Mouse (Mus musculus): Measurements from ENCODE around the gene Gpatch1. TPM values are rescaled to one million over a fixed set of nuclear protein-coding genes. Genes with fewer than 3 reads are reported as not detected.

The Gpatch1 gene
- polyA plus RNA-seq, 1 experiment from 2014 or later: 17.5 TPM

DNA sequence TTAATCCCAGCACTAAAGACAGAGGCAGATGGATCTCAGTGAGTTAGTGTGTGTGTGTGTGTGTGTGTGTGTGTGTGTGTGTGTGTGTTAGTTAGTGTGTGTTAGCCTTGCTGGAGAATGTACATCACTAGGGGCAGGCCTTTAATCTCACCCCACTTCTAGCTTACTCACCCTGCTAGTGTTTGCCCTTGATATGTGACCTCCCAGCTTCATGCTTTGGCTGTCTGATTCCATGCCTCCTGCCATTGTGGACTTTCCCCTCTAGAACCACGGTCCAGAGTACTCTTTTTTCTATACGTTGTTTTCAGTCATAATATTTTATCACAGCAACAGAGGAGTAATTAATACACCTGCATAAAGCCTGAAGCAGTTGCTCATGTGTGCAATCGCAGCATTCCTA, 7.0 kb downstream of the Gpatch1 start:
- Histone ChIP-seq H3K4me1 (ENCODE audit: control insufficient read depth, insufficient read depth, low read length) (no peaks in the 10 kb centered on the region), H3K4me2 (ENCODE audit: low read depth, severe bottlenecking) (no peak overlapping the region), H3K9me3 (ENCODE audit: control insufficient read depth, low read length) (no peaks in the 10 kb centered on the region), H3K36me3 (ENCODE audit: control insufficient read depth, insufficient read depth, low read length) (no peaks in the 10 kb centered on the region; the same call in 1 of the 2 replicates), H3K27me3 (ENCODE audit: control insufficient read depth, insufficient read depth, low read length) (no peaks in the 10 kb centered on the region), H3K9ac (ENCODE audit: low read length) (no peak overlapping the region), H3K4me3 (ENCODE audit: low read depth, low read length) (no peak overlapping the region), H3K27ac (replicated peaks; ENCODE audit: low read depth, low read length) (no peak overlapping the region)
- ATAC-seq (ENCODE audit: insufficient number of reproducible peaks, low FRiP score, low TSS enrichment, low read depth): no peak
- 92% methylated on average over 3 of the region's 3 CpGs for WGBS
- DNase-seq (ENCODE audit: low spot score): no peak

DNA sequence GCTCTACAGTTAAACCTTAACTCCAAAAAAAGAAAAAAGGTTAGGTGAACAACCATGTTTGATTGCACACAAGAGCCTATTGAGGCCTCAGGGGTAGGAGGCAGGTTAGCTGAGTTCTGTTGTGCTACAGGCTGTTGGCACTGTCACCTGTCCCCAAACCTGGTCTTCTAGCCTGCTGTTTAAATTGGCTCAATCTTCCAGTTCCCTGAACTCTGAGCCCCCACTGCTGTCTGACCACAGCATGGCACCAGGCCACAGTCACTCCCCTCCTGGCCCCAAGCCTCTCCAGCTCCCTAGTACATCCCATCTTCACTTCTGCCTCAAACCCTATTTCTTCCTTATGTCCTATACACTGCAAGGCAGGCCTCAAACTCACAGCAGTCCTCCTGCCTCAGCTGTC, 17.4 kb downstream of the Gpatch1 start:
- DNase-seq (ENCODE audit: low spot score) (no peak), ATAC-seq (ENCODE audit: insufficient number of reproducible peaks, low FRiP score, low TSS enrichment, low read depth) (no peak)
- Histone ChIP-seq H3K4me3 (ENCODE audit: low read depth, low read length) (no peak overlapping the region), H3K27me3 (ENCODE audit: control insufficient read depth, insufficient read depth, low read length) (no peaks in the 10 kb centered on the region), H3K9ac (ENCODE audit: low read length) (no peak overlapping the region), H3K4me2 (ENCODE audit: low read depth, severe bottlenecking) (no peak overlapping the region), H3K4me1 (ENCODE audit: control insufficient read depth, insufficient read depth, low read length) (no peaks in the 10 kb centered on the region), H3K36me3 (ENCODE audit: control insufficient read depth, insufficient read depth, low read length) (peaks cover 3% of the 10 kb centered on the region; the same call in 1 of the 2 replicates), H3K9me3 (ENCODE audit: control insufficient read depth, low read length) (no peaks in the 10 kb centered on the region), H3K27ac (replicated peaks; ENCODE audit: low read depth, low read length) (no peak overlapping the region)

DNA sequence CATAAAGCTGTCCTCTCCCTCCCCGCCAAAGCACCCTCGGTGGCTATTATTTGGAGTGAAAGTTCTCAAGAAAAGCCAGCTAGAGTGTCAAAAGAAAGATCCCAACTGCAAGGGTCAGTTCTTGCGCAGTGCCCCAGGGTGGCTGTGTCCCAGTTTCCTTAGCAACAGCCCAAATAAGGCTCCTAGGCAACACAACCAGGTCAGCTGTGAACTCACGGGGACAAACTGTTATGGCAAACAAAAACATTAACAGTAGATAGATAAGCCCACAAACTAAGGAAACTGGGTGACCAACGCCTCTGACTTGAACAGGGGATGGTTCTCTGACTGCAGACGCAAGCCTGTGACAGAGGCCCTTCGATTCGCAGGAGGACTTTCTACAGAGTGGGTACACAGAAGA, 18.6 kb downstream of the Gpatch1 start:
- Histone ChIP-seq H3K36me3 (ENCODE audit: control insufficient read depth, insufficient read depth, low read length) (peaks cover 3% of the 10 kb centered on the region; the same call in 1 of the 2 replicates), H3K9me3 (ENCODE audit: control insufficient read depth, low read length) (no peaks in the 10 kb centered on the region), H3K27me3 (ENCODE audit: control insufficient read depth, insufficient read depth, low read length) (no peaks in the 10 kb centered on the region), H3K4me2 (ENCODE audit: low read depth, severe bottlenecking) (no peak overlapping the region), H3K4me1 (ENCODE audit: control insufficient read depth, insufficient read depth, low read length) (no peaks in the 10 kb centered on the region), H3K4me3 (ENCODE audit: low read depth, low read length) (no peak overlapping the region), H3K27ac (replicated peaks; ENCODE audit: low read depth, low read length) (no peak overlapping the region), H3K9ac (ENCODE audit: low read length) (no peak overlapping the region)
- ATAC-seq (ENCODE audit: insufficient number of reproducible peaks, low FRiP score, low TSS enrichment, low read depth) (no peak), DNase-seq (ENCODE audit: low spot score) (no peak)
- WGBS: 84% methylated on average over 8 of the region's 8 CpGs

DNA sequence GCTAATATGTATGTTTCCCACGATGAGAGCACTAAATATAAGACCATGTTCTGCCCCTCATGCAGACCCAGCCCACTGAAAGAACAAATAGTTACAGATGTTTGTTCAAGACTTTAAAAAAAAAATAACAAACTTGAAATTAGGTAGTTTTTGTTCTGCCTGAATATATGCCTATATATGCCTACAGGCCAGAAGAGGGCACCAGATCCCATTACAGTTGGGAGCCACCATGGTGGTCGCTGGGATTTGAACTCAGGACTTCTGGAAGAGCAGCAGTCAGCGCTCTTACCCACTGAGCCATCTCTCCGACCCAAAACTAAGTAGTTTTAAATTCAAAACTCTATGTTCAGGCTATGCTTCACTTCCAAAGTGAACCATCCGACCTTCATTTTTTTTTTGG, 20.4 kb downstream of the Gpatch1 start:
- Histone ChIP-seq H3K36me3 (ENCODE audit: control insufficient read depth, insufficient read depth, low read length) (peaks cover 5% of the 10 kb centered on the region; the same call in 1 of the 2 replicates), H3K4me2 (ENCODE audit: low read depth, severe bottlenecking) (no peak overlapping the region), H3K9me3 (ENCODE audit: control insufficient read depth, low read length) (no peaks in the 10 kb centered on the region), H3K4me3 (ENCODE audit: low read depth, low read length) (no peak overlapping the region), H3K27ac (replicated peaks; ENCODE audit: low read depth, low read length) (no peak overlapping the region), H3K4me1 (ENCODE audit: control insufficient read depth, insufficient read depth, low read length) (no peaks in the 10 kb centered on the region), H3K9ac (ENCODE audit: low read length) (no peak overlapping the region), H3K27me3 (ENCODE audit: control insufficient read depth, insufficient read depth, low read length) (no peaks in the 10 kb centered on the region)
- DNase-seq (ENCODE audit: low spot score): no peak
- 91% methylated on average over 5 of the region's 5 CpGs for WGBS
- no peak for ATAC-seq (ENCODE audit: insufficient number of reproducible peaks, low FRiP score, low TSS enrichment, low read depth)

DNA sequence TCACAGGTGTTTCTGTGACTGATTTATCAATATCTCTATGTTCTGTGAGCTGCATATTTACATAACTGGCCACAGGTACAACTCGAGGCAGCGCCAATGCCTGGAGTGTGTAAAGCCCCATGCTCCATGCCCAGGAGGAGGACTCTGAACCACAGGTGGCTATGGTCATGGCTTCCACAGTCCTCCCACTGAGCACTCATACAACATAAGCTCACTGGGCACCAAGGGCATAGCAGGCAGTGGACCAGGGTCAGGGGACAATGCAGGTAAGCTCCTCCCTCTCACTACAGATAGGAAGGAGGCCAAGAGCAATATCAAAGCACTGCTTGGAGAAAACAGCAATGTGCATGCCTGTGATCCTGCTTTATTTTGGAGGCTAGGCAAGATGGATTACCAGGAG, 22.6 kb downstream of the Gpatch1 start:
- H3K9me3 ChIP-seq (ENCODE audit: control insufficient read depth, low read length): no peaks in the 10 kb centered on the region
- WGBS: 92% methylated on average over 2 of the region's 2 CpGs
- ATAC-seq (ENCODE audit: insufficient number of reproducible peaks, low FRiP score, low TSS enrichment, low read depth) (no peak), DNase-seq (ENCODE audit: low spot score) (no peak)
- H3K27me3 ChIP-seq (ENCODE audit: control insufficient read depth, insufficient read depth, low read length): no peaks in the 10 kb centered on the region
- no peaks in the 10 kb centered on the region for H3K4me1 ChIP-seq (ENCODE audit: control insufficient read depth, insufficient read depth, low read length)
- no peak overlapping the region for H3K9ac ChIP-seq (ENCODE audit: low read length)
- no peak overlapping the region for H3K27ac ChIP-seq (replicated peaks; ENCODE audit: low read depth, low read length)
- no peak overlapping the region for H3K4me2 ChIP-seq (ENCODE audit: low read depth, severe bottlenecking)
- H3K36me3 ChIP-seq (ENCODE audit: control insufficient read depth, insufficient read depth, low read length): peaks cover 9% of the 10 kb centered on the region
- no peak overlapping the region for H3K4me3 ChIP-seq (ENCODE audit: low read depth, low read length)

DNA sequence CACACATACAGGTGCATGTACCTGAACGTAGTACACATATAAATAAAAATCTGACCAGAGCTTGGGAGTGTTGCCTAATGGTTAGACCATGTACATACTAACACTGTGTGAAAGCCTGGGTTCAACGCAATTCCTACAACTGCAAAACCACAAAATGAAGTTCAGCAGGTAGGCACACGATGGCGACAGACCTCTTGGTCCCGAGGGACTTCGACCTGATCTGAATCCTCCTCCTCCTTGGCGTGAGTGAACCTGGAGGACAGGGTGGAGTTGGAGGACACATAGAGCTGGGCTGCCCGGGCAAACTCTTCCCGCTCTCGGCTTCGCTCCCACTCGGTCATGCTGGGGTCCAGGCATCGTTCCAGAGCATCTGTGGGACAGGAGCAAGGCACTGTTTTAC, 24.8 kb downstream of the Gpatch1 start:
- no peak for DNase-seq (ENCODE audit: low spot score)
- Histone ChIP-seq H3K4me3 (ENCODE audit: low read depth, low read length) (no peak overlapping the region), H3K27ac (replicated peaks; ENCODE audit: low read depth, low read length) (no peak overlapping the region), H3K9ac (ENCODE audit: low read length) (no peak overlapping the region), H3K4me2 (ENCODE audit: low read depth, severe bottlenecking) (no peak overlapping the region), H3K4me1 (ENCODE audit: control insufficient read depth, insufficient read depth, low read length) (no peaks in the 10 kb centered on the region), H3K9me3 (ENCODE audit: control insufficient read depth, low read length) (no peaks in the 10 kb centered on the region), H3K36me3 (ENCODE audit: control insufficient read depth, insufficient read depth, low read length) (peaks cover 9% of the 10 kb centered on the region), H3K27me3 (ENCODE audit: control insufficient read depth, insufficient read depth, low read length) (no peaks in the 10 kb centered on the region)
- ATAC-seq (ENCODE audit: insufficient number of reproducible peaks, low FRiP score, low TSS enrichment, low read depth): no peak
- WGBS: 92% methylated on average over 13 of the region's 13 CpGs

DNA sequence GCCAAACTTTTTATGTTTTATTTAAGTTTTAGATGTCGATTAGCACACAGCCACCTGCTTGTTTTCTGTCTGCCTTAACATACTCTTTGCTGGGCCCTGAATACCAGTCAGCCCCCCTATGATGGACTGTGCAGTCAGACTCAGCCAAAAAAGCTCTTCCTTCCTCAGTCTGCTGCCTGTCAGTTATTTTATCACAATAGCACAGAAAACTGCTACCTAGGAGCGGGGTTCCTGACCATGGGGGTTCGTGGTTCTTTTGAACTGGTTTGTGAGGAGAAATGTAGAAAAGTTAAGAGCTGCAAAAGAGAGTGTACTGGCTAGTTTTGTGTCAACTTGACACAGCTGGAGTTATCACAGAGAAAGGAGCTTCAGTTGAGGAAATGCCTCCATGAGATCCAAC, 39.3 kb downstream of the Gpatch1 start:
- peaks cover 16% of the 10 kb centered on the region for H3K36me3 ChIP-seq (ENCODE audit: control insufficient read depth, insufficient read depth, low read length)
- WGBS: 93% methylated on average over 3 of the region's 3 CpGs
- ATAC-seq (ENCODE audit: insufficient number of reproducible peaks, low FRiP score, low TSS enrichment, low read depth): no peak

DNA sequence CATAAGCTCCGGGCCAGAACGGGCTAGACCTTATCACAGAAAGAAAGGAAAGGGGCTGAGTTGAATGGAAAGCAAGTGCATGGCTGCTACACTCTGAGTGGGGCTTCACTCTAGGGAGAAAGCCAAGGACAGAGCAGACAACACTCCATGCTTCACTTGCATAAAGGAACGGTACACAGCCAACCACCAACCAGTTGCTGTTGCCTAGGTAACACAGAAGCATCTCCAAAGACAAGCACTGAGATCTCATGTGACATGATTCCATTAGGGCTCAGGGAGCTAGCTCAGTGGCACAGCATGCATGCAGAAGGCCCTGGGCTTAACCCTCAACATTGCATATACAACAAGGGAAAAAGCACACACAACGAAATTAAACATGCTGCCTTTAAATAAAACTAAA, 40.8 kb downstream of the Gpatch1 start:
- Histone ChIP-seq H3K9me3 (ENCODE audit: control insufficient read depth, low read length) (peaks cover 8% of the 10 kb centered on the region; the same call in 1 of the 2 replicates), H3K27me3 (ENCODE audit: control insufficient read depth, insufficient read depth, low read length) (no peaks in the 10 kb centered on the region), H3K36me3 (ENCODE audit: control insufficient read depth, insufficient read depth, low read length) (peaks cover 16% of the 10 kb centered on the region), H3K9ac (ENCODE audit: low read length) (no peak overlapping the region), H3K4me2 (ENCODE audit: low read depth, severe bottlenecking) (no peak overlapping the region), H3K4me3 (ENCODE audit: low read depth, low read length) (no peak overlapping the region), H3K27ac (replicated peaks; ENCODE audit: low read depth, low read length) (no peak overlapping the region), H3K4me1 (ENCODE audit: control insufficient read depth, insufficient read depth, low read length) (no peaks in the 10 kb centered on the region)
- WGBS: 95% methylated on average over 4 of the region's 4 CpGs
- ATAC-seq (ENCODE audit: insufficient number of reproducible peaks, low FRiP score, low TSS enrichment, low read depth): no peak
- no peak for DNase-seq (ENCODE audit: low spot score)

More for the DNA sequence above, 39.3 kb downstream of the Gpatch1 start:
- no peak overlapping the region for H3K4me2 ChIP-seq (ENCODE audit: low read depth, severe bottlenecking)
- no peak overlapping the region for H3K9ac ChIP-seq (ENCODE audit: low read length)
- H3K4me3 ChIP-seq (ENCODE audit: low read depth, low read length): no peak overlapping the region
- no peaks in the 10 kb centered on the region for H3K4me1 ChIP-seq (ENCODE audit: control insufficient read depth, insufficient read depth, low read length)
- no peak for DNase-seq (ENCODE audit: low spot score)
- H3K9me3 ChIP-seq (ENCODE audit: control insufficient read depth, low read length): peaks cover 8% of the 10 kb centered on the region; the same call in 1 of the 2 replicates
- no peak overlapping the region for H3K27ac ChIP-seq (replicated peaks; ENCODE audit: low read depth, low read length)
- H3K27me3 ChIP-seq (ENCODE audit: control insufficient read depth, insufficient read depth, low read length): no peaks in the 10 kb centered on the region

DNA sequence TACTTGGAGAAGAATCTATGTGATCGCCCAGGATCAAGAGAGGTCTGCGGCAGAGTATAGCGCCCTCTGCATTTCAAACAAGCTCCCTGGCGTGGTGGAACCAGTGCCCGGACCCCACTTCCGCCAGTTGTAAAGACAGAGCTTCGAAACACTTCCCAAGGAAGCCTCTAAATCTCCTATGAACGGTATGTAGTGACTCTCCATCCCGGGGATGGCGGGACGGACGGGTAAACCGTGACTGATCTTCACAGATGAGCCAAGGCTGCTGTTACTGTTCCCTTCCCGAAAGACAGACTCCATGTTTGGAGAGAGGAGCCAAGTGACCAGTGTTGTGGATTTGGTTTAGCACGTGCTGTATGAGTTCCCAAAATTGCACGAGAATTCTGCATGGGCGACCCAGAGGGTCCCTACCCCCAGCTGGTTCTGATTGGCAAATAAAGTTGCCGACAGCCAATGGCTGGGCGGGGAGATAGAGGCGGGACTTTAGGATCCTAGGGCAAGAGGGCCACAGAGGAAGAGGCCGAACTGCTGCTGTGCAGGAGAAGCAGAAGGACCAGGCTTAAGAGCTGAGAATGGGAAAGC, 48.7 kb downstream of the Gpatch1 start:
- Histone ChIP-seq H3K4me1 (ENCODE audit: control insufficient read depth, insufficient read depth, low read length) (no peaks in the 10 kb centered on the region), H3K9ac (ENCODE audit: low read length) (no peak overlapping the region), H3K27ac (replicated peaks; ENCODE audit: low read depth, low read length) (no peak overlapping the region), H3K36me3 (ENCODE audit: control insufficient read depth, insufficient read depth, low read length) (no peaks in the 10 kb centered on the region), H3K4me2 (ENCODE audit: low read depth, severe bottlenecking) (peak overlapping the region; percentile 44), H3K27me3 (ENCODE audit: control insufficient read depth, insufficient read depth, low read length) (no peaks in the 10 kb centered on the region), H3K4me3 (ENCODE audit: low read depth, low read length) (peak overlapping the region; percentile 3; the same call in 1 of the 2 replicates), H3K9me3 (ENCODE audit: control insufficient read depth, low read length) (no peaks in the 10 kb centered on the region; the same call in 1 of the 2 replicates)
- 8% methylated on average over 21 of the region's 21 CpGs for WGBS
- ATAC-seq (ENCODE audit: insufficient number of reproducible peaks, low FRiP score, low TSS enrichment, low read depth): peak; percentile 68; the same call in 1 of the 2 replicates
- peak; percentile 73 for DNase-seq (ENCODE audit: low spot score)

Measured in limb, embryonic 11.5 days (tissue).